14 mouse cellular contexts compared by ENCODE assay signal in genomic region chr1:167969545-167969944, GRCm38 (mm10).
DNase-seq lines count a peak whose midpoint lies in the region; ATAC-seq lines count a peak whose summit lies in the region.
"Had no signal": no experiment of that assay in that cellular context is flagged by ENCODE, and none has a peak within 500 bp of the region (broad histone marks: within the 10 kb centered on the region; RNA-seq: fewer than 3 reads in every experiment).

No protein-coding gene starts in this region.

- 78% methylated on average over 3 of the region's 3 CpGs for WGBS in heart, embryonic 12.5 days
- 11% methylated on average over 3 of the region's 3 CpGs for WGBS in midbrain, embryonic 14.5 days
- 36% methylated on average over 3 of the region's 3 CpGs for WGBS in midbrain, embryonic 15.5 days

- no peaks in the 10 kb centered on the region for H3K9me3 ChIP-seq in heart, embryonic 12.5 days (replicated peaks)
- no peaks in the 10 kb centered on the region for H3K9me3 ChIP-seq in midbrain, embryonic 14.5 days (ENCODE audit: control insufficient read depth, low read length)
- H3K9me3 ChIP-seq in midbrain, embryonic 15.5 days: no peaks in the 10 kb centered on the region
- H3K9me3 ChIP-seq: megakaryocyte, embryonic 14.5 days had no signal

- ATAC-seq in heart, embryonic 12.5 days (ENCODE audit: insufficient number of reproducible peaks, low FRiP score): no peak
- no peak for ATAC-seq in midbrain, embryonic 14.5 days (ENCODE audit: low FRiP score, low TSS enrichment)
- no peak for ATAC-seq in midbrain, embryonic 15.5 days (replicated peaks)

- H3K27ac ChIP-seq in heart, embryonic 12.5 days (ENCODE audit: poor library complexity, severe bottlenecking): no peak overlapping the region
- no peak overlapping the region for H3K27ac ChIP-seq in midbrain, embryonic 14.5 days (replicated peaks; ENCODE audit: low read depth, low read length)
- no peak overlapping the region for H3K27ac ChIP-seq in midbrain, embryonic 15.5 days
- H3K27ac ChIP-seq: gastrocnemius, adult 2 months; left cerebral cortex, adult 2 months had no signal

- no peak overlapping the region for H3K4me2 ChIP-seq in heart, embryonic 12.5 days
- no peak overlapping the region for H3K4me2 ChIP-seq in midbrain, embryonic 14.5 days (ENCODE audit: low read length)
- H3K4me2 ChIP-seq in midbrain, embryonic 15.5 days: no peak overlapping the region
- H3K4me2 ChIP-seq: liver, embryonic 11.5 days had no signal

- DNase-seq in heart, adult 18-20 months: peak; percentile 30 to 42
- DNase-seq in midbrain, embryonic 14.5 days: peak; percentile 14
- peak; percentile 43 to 47 for DNase-seq in heart, postnatal 10 days
- peak; percentile 41 for DNase-seq in lung, postnatal 14 days
- DNase-seq in left cerebral cortex, adult 8-10 months (ENCODE audit: low spot score in 2 of 2): no peak
- no peak for DNase-seq in cerebellum, postnatal 4 days (ENCODE audit: low spot score in 2 of 2)
- DNase-seq: gastrocnemius, adult 2 months; kidney, adult 2 months; right cerebral cortex, adult 18-20 months had no signal

- intact Hi-C loops in heart, postnatal 10 days (cut with DNase I): no loop called here

- no peaks in the 10 kb centered on the region for H3K27me3 ChIP-seq in heart, embryonic 12.5 days (replicated peaks)
- no peaks in the 10 kb centered on the region for H3K27me3 ChIP-seq in midbrain, embryonic 14.5 days (ENCODE audit: control insufficient read depth, insufficient read depth, low read length)
- H3K27me3 ChIP-seq in midbrain, embryonic 15.5 days (replicated peaks): no peaks in the 10 kb centered on the region
- H3K27me3 ChIP-seq: megakaryocyte, embryonic 14.5 days had no signal

- H3K36me3 ChIP-seq in heart, embryonic 12.5 days: no peaks in the 10 kb centered on the region
- no peaks in the 10 kb centered on the region for H3K36me3 ChIP-seq in midbrain, embryonic 14.5 days (ENCODE audit: control insufficient read depth, insufficient read depth, low read length)
- no peaks in the 10 kb centered on the region for H3K36me3 ChIP-seq in midbrain, embryonic 15.5 days (replicated peaks)

- H3K4me1 ChIP-seq in heart, embryonic 12.5 days (replicated peaks): no peaks in the 10 kb centered on the region
- H3K4me1 ChIP-seq in midbrain, embryonic 14.5 days (ENCODE audit: control insufficient read depth, insufficient read depth, low read length): no peaks in the 10 kb centered on the region
- no peaks in the 10 kb centered on the region for H3K4me1 ChIP-seq in midbrain, embryonic 15.5 days
- H3K4me1 ChIP-seq: megakaryocyte, embryonic 14.5 days had no signal

- H3K4me3 ChIP-seq in heart, embryonic 12.5 days: no peak overlapping the region
- H3K4me3 ChIP-seq in midbrain, embryonic 14.5 days (replicated peaks; ENCODE audit: low read depth, low read length): no peak overlapping the region
- no peak overlapping the region for H3K4me3 ChIP-seq in midbrain, embryonic 15.5 days
- H3K4me3 ChIP-seq: gastrocnemius, adult 2 months; left cerebral cortex, adult 2 months; megakaryocyte, embryonic 14.5 days had no signal

- no peak overlapping the region for H3K9ac ChIP-seq in heart, embryonic 12.5 days
- no peak overlapping the region for H3K9ac ChIP-seq in midbrain, embryonic 14.5 days (replicated peaks; ENCODE audit: low read length)
- no peak overlapping the region for H3K9ac ChIP-seq in midbrain, embryonic 15.5 days

Comparison
In these comparisons a context has a peak if more than half of its experiments do, and no peak if none do; other contexts are left out.
1. DNase-seq: peak in heart, adult 18-20 months (2 of 2), midbrain, embryonic 14.5 days (single experiment), heart, postnatal 10 days (2 of 2) and lung, postnatal 14 days (single experiment); none in left cerebral cortex, adult 8-10 months (0 of 2) and cerebellum, postnatal 4 days (0 of 2).